Mouse (Mus musculus) kidney, adult 11 months (tissue): ENCODE results near the gene Snrpg.

Experiments
- DNase-seq: peaks from one replicate; pipeline ENCODE4 v3.0.0; 2022

Gene Snrpg

GRCm38 (mm10) chr6:86402681-86403607 lies 31.8 kb downstream of the Snrpg start:
- DNase-seq, result no peak

- no peak for DNase-seq
These were observed 32.6 kb downstream of the Snrpg start for GRCm38 (mm10) chr6:86403728-86404099.

GRCm38 (mm10) chr6:86404100-86404861 lies 33.2 kb downstream of the Snrpg start, which contains the start of gene Tia1:
Gene Tia1 (plus strand): TSS chr6:86404219.
- peak; percentile 97 for DNase-seq

- no peak for DNase-seq
These were observed 33.9 kb downstream of the Snrpg start for GRCm38 (mm10) chr6:86404996-86405395.

GRCm38 (mm10) chr6:86406306-86406705 lies 35.2 kb downstream of the Snrpg start:
- no peak for DNase-seq

- DNase-seq, result no peak
These were observed 47.6 kb downstream of the Snrpg start for GRCm38 (mm10) chr6:86418711-86419110.

GRCm38 (mm10) chr6:86419239-86419638 lies 48.1 kb downstream of the Snrpg start:
- DNase-seq, result no peak

GRCm38 (mm10) chr6:86420491-86420890 lies 49.4 kb downstream of the Snrpg start:
- no peak for DNase-seq

GRCm38 (mm10) chr6:86426358-86426757 lies 55.3 kb downstream of the Snrpg start, which contains the start of gene Gm44790:
Gene Gm44790 (plus strand): TSS chr6:86426658.
- no peak for DNase-seq
